Mouse (Mus musculus): ENCODE results near the gene Mapk7.

Mapk7 gene

DNA sequence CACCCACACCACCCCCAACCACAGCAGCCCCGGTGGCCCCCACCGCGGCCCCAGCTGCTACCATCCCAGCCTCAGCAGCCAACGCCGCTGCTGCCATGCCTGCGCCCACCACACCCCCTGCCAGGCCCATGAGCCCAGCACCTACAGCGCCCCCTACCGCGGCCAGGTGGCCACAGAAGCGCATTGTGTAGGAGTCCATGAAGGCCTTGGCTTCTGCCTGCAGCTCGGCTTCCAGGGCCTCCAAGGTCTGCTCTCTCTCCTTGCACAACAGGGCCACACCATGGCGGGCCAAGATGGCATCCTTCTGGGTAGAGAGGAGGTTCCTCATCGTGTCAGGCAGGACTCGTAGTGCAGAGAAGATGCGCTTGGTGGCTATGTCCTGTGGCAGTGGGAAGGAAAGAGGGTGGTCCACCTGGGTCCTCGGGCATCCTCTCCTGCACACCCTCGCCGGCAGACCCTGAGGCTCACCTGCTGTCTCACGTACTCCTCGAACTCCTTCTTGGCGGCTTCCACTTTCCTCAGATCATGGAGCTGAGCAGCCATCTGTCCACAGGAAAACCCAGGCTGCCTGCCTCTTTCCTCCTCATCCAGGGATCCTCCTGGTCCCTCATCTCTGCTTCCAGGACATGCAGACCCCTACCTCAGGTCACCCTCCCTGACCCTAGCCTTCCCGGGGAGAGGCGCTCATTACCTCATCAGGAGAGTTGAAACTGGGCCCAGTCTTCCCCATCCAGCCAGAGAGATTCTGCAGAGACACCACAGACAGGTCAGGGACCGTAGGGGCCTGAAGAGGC lies 44.5 kb downstream of the Mapk7 start:
- DNase-seq: peak; percentile 80

DNA sequence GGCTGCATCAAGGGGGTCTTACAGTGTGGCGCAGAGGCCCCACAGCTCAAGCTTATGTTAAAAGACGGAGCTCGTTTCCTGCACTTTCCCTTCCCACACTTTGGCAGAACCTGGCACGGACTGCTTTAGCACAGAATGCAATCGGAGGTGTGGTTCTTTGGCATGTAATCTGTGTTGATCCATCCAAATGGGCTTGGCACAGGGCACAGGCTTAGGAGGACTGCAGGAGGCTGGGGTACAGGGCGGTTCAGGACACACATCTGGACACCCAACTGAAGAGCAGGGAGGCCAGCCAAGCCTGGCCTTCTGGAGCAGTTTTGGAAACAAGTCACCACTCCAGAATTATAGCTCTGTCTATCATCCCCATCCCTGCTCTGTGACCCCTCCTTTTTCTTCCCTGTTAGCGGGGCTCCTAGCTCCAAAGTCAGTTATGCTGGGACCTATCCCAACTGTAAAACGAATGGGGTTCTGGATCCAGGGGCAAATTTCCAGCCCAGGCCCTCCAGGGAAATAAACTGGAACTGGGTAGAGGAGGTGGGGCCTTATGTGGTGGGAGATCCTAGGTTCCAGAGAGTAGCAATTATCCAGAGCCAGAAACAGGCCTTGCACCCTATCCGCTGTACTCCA lies 45.5 kb downstream of the Mapk7 start:
- peak; percentile 90 for DNase-seq

DNA sequence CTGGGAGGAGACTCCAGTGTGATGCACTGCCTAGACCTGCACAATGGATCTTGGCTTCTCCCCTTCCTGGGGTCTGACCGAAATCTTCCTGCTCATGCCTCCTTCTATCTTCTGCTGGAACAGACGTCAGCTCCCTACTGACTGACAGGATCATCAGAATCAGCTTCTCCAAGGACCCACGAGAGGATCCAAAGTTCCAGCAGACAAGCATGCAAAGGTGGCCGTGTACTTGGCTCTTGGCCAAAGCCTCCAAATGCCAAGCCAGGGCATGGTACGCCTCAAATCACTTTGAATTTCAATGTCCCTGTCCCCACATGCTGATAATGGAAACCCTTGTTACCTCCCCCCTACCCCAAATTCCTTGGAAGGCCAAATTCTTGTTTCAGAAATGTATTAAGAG lies 46.2 kb downstream of the Mapk7 start:
- peak; percentile 78 for DNase-seq

DNA sequence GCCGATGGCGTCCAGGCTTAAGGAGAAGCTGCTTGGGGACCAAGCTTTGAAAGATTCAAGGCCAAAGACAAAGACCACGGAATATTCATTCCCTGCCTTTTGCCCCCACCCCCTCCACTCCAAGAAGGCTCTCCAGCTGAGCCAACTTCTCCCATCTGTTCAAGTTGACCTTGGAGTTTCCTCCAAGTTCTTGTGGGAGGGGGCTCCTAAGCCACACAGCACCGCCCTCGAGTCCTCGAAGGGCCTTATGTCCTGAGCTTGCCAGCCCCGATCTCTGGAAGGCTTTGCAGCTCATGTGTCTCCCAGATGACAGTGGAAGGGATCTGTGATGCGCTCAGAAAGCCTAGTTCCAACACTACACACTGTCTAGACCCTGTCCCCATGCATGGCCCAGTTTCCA lies 46.9 kb downstream of the Mapk7 start:
- peak; percentile 58 for DNase-seq

DNA sequence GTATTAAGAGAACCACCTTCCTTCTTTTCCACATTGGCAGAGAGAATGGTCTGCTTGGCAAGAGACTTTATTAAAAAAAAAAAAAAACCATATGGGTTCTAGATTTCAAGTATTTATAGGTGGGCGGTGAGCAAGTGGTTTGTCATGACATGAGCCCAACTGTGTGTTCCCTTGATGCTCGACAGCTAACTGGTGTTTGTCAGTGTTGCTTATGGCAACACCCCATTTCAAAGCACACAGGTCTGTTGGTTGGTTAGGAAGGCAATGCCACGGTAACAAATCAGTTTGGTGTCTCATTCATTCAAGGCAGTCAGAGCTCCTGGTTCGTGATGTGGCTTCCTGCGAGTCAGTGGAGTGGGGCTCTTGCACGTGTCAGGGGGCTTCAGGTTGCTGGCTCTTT lies 50.4 kb downstream of the Mapk7 start:
- DNase-seq: no peak

DNA sequence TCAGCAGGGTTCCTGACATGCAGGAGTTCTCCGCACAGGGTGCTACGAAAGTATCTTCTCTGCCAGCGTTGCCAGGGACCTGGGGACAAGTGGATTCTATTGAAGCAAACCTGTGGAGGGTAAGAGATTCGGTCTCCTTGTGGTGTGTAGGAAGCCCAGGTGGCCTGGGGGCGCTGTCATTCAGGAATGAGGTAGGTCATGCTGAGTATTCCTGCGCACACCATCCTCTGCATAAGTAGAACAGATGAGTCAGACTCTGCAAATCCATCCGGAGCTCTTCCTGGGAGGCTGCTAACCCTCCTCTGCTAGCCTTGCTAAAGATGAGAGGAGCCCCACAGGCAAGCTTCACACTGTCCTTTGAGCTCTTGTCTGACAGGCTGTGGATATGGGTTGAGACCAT lies 52.5 kb downstream of the Mapk7 start:
- DNase-seq: no peak

DNA sequence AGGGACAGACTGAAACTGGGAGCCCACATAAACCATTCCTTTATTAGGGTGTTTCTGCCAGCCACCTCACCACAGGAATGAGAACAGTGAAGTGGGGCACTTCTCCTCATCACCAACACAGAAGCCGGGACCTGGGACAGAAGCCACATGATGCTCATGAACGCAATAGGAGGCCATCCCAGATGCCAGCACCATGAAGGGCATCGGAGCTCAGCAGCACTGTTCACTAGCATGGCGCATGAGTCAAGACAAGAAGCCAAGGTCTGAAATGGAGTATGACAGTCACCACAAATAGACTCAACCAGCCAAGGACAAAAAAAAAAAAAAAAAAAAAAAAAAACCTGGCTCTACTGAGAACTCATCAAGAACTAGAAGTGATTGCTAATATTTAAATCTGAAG lies 53.8 kb downstream of the Mapk7 start:
- no peak for DNase-seq

DNA sequence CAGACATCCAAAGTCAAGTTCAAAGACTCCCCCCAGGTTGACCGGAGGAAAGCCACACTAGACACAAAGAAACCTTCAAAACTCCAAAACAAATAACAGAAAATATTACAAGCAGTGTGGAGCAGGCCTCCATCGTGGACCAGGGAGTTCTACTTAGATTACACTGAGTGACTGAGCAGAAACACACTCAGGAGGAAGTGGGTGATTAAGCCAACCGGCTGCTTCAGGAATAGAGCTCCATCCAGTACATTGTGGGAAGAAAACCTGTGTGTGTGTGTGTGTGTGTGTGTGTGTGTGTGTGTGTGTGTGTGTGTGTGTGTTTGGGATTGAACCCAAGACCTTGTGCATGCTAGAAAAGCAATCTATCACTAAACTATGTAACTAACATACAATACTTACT lies 55.0 kb downstream of the Mapk7 start:
- DNase-seq: no peak
